Mouse (Mus musculus) heart, postnatal 25 days (tissue): ENCODE measurements around the gene Zswim7. TPM values are rescaled to one million over a fixed set of nuclear protein-coding genes. Genes with fewer than 3 reads are reported as not detected.
"Not testable (repeated sequence)": the region's sequence is repeated elsewhere in the genome, so short reads cannot be mapped to it uniquely, and the experiment has no call there.

Source experiments
- DNase-seq: peaks from one replicate; pipeline ENCODE4 v3.0.0; 2022; ENCODE audit warnings: low spot score
- intact Hi-C: fragments of 180-260 bp; cut with DNase I; formaldehyde crosslinking; loops from one replicate; pipeline ENCODE4 v1.15.1; 2025
- total RNA-seq, 2 experiments: library from RNA; stranded (reverse); gene quantifications; 2 replicates each; pipeline ENCODE4 v1.2.3; 2021

Zswim7 gene
- 10 to 100 TPM; 11.7 to 12.0 TPM for total RNA-seq

GRCm38 (mm10) chr11:62280675-62281600 is at the start of gene Zswim7, which contains the start of gene Ttc19:
Gene Zswim7 (minus strand): TSS chr11:62281375.
Gene Ttc19 (plus strand): TSS chr11:62281473.
- DNase-seq = peak; percentile 85
- intact Hi-C loops = loop anchor here (1.0 to 2.0 kb wide), 3 partner anchors 154 to 330 kb away; no protein-coding TSS in a partner anchor

GRCm38 (mm10) chr11:62323659-62324058 is 42.5 kb upstream of the Zswim7 start:
- intact Hi-C loops = no loop called here
- no peak for DNase-seq

- intact Hi-C loops = no loop called here
- DNase-seq = no peak
These were observed 38.9 kb upstream of the Zswim7 start for GRCm38 (mm10) chr11:62320097-62320496.

- DNase-seq = no peak
- intact Hi-C loops = no loop called here
These were observed 36.6 kb upstream of the Zswim7 start for GRCm38 (mm10) chr11:62317746-62318145.

- intact Hi-C loops = no loop called here
- no peak for DNase-seq
These were observed 33.8 kb upstream of the Zswim7 start for GRCm38 (mm10) chr11:62314984-62315383.

- DNase-seq = no peak
These were observed 28.1 kb upstream of the Zswim7 start for GRCm38 (mm10) chr11:62309296-62309695.

GRCm38 (mm10) chr11:62305866-62306265 is 24.7 kb upstream of the Zswim7 start:
- intact Hi-C loops = no loop called here
- no peak for DNase-seq

More at GRCm38 (mm10) chr11:62309296-62309695, 28.1 kb upstream of the Zswim7 start:
- intact Hi-C loops = no loop called here

GRCm38 (mm10) chr11:62298883-62299282 is 17.7 kb upstream of the Zswim7 start:
- DNase-seq = no peak
- intact Hi-C loops = no loop called here

GRCm38 (mm10) chr11:62294121-62294520 is 12.9 kb upstream of the Zswim7 start:
- intact Hi-C loops = no loop called here
- no peak for DNase-seq

GRCm38 (mm10) chr11:62287700-62288099 is 6.5 kb upstream of the Zswim7 start:
- intact Hi-C loops = no loop called here
- no peak for DNase-seq

GRCm38 (mm10) chr11:62285020-62285419 is 3.8 kb upstream of the Zswim7 start:
- intact Hi-C loops = no loop called here

GRCm38 (mm10) chr11:62284020-62284419 is 2.8 kb upstream of the Zswim7 start:
- DNase-seq, intact Hi-C loops: not testable (repeated sequence)

More at GRCm38 (mm10) chr11:62285020-62285419, 3.8 kb upstream of the Zswim7 start:
- no peak for DNase-seq

- intact Hi-C loops = loop anchor here (1.0 to 2.0 kb wide), 2 partner anchors 234 to 331 kb away; no protein-coding TSS in a partner anchor
- no peak for DNase-seq
These were observed 424 bp upstream of the Zswim7 start for GRCm38 (mm10) chr11:62281601-62281997.

GRCm38 (mm10) chr11:62278027-62278426 is 3.1 kb downstream of the Zswim7 start:
- intact Hi-C loops = no loop called here
- DNase-seq = no peak

GRCm38 (mm10) chr11:62277086-62277485 is 4.1 kb downstream of the Zswim7 start:
- intact Hi-C loops = no loop called here
- no peak for DNase-seq

GRCm38 (mm10) chr11:62270851-62271250 is 10.3 kb downstream of the Zswim7 start:
- no peak for DNase-seq
- intact Hi-C loops = no loop called here

GRCm38 (mm10) chr11:62269097-62269496 is 12.1 kb downstream of the Zswim7 start:
- intact Hi-C loops = no loop called here
- DNase-seq = no peak

GRCm38 (mm10) chr11:62268381-62268780 is 12.8 kb downstream of the Zswim7 start:
- DNase-seq = no peak
- intact Hi-C loops = no loop called here

- intact Hi-C loops = no loop called here
- DNase-seq = no peak
These were observed 14.5 kb downstream of the Zswim7 start for GRCm38 (mm10) chr11:62266466-62267214.

- no peak for DNase-seq
- intact Hi-C loops = no loop called here
These were observed 15.5 kb downstream of the Zswim7 start for GRCm38 (mm10) chr11:62265642-62266041.

- intact Hi-C loops = no loop called here
- DNase-seq = no peak
These were observed 17.2 kb downstream of the Zswim7 start for GRCm38 (mm10) chr11:62264018-62264417.
